Mouse (Mus musculus): ENCODE measurements around the gene Pla2g12b. TPM values are rescaled to one million over a fixed set of nuclear protein-coding genes. Genes with fewer than 3 reads are reported as not detected.

Gene Pla2g12b
- polyA plus RNA-seq, 1 experiment from 2014 or later: not detected

GRCm38 (mm10) chr10:59419516-59419915 is 16.1 kb downstream of the Pla2g12b start:
- ATAC-seq (ENCODE audit: low FRiP score): no peak
- H3K4me1 ChIP-seq: no peaks in the 10 kb centered on the region
- H3K27ac ChIP-seq: no peak overlapping the region
- WGBS: 92% methylated on average over 4 of the region's 4 CpGs
- no peak overlapping the region for H3K4me2 ChIP-seq (replicated peaks)
- H3K4me3 ChIP-seq: no peak overlapping the region
- H3K9ac ChIP-seq: no peak overlapping the region
- H3K27me3 ChIP-seq: no peaks in the 10 kb centered on the region
- H3K36me3 ChIP-seq: no peaks in the 10 kb centered on the region
- no peaks in the 10 kb centered on the region for H3K9me3 ChIP-seq (replicated peaks)

DNA sequence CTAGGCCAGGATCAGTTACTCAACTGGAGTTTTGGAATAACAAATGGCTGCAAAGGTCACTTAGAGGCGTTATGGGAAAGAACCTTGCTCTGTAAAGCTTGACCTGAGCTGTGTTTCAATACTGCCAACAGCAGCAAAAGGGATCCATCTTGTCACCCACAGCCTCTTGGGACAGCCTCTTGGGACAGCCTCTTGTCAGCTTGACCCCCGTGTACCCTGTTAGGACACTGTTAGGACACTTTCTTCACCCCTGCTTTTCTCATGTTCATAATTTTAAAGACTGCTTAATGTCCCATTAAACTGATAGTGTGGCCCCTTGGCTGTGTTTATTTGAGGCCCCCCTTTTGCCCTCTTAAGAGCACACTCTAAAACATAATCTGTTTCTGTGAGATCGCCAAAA is 21.0 kb downstream of the Pla2g12b start:
- WGBS: 79% methylated on average over 3 of the region's 3 CpGs
- no peak overlapping the region for H3K9ac ChIP-seq
- H3K27me3 ChIP-seq: no peaks in the 10 kb centered on the region
- H3K4me2 ChIP-seq (replicated peaks): no peak overlapping the region
- no peak overlapping the region for H3K27ac ChIP-seq
- no peak overlapping the region for H3K4me3 ChIP-seq
- no peak for ATAC-seq (ENCODE audit: low FRiP score)
- no peaks in the 10 kb centered on the region for H3K36me3 ChIP-seq
- H3K4me1 ChIP-seq: no peaks in the 10 kb centered on the region
- no peaks in the 10 kb centered on the region for H3K9me3 ChIP-seq (replicated peaks)

GRCm38 (mm10) chr10:59425369-59425768 is 21.9 kb downstream of the Pla2g12b start:
- H3K4me3 ChIP-seq: no peak overlapping the region
- H3K4me1 ChIP-seq: peaks cover 2% of the 10 kb centered on the region; the same call in 1 of the 2 replicates
- no peaks in the 10 kb centered on the region for H3K27me3 ChIP-seq
- H3K4me2 ChIP-seq (replicated peaks): no peak overlapping the region
- 93% methylated on average over 7 of the region's 7 CpGs for WGBS
- H3K36me3 ChIP-seq: no peaks in the 10 kb centered on the region
- H3K27ac ChIP-seq: no peak overlapping the region
- no peak overlapping the region for H3K9ac ChIP-seq
- ATAC-seq (ENCODE audit: low FRiP score): no peak
- H3K9me3 ChIP-seq (replicated peaks): no peaks in the 10 kb centered on the region

DNA sequence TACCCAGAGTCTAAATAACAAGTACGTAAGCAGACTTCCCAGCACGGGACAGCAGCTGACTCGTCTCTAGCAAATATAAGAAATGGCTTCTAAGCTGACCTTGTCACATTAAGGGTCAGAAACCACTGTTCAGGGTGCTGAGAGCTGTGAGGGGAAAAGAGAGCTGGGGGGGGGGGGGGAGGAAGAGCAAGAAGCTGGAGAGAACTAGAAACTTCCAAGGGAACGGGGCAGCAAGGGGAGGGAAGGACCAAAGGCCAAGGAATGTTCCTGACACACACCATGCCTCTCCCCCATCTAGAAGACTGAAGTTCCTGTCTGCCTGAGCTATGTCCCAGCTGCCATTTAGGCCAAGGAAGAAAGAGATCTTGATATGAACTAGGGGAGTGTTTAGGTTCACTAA is 22.9 kb downstream of the Pla2g12b start:
- no peak overlapping the region for H3K4me3 ChIP-seq
- H3K27me3 ChIP-seq: no peaks in the 10 kb centered on the region
- H3K4me1 ChIP-seq: peaks cover 6% of the 10 kb centered on the region; the same call in 1 of the 2 replicates
- WGBS: 69% methylated on average over 3 of the region's 4 CpGs
- no peaks in the 10 kb centered on the region for H3K9me3 ChIP-seq (replicated peaks)
- H3K4me2 ChIP-seq (replicated peaks): no peak overlapping the region
- no peak for ATAC-seq (ENCODE audit: low FRiP score)
- H3K9ac ChIP-seq: no peak overlapping the region
- H3K27ac ChIP-seq: no peak overlapping the region
- no peaks in the 10 kb centered on the region for H3K36me3 ChIP-seq

GRCm38 (mm10) chr10:59429448-59430135 is 26.1 kb downstream of the Pla2g12b start:
- no peaks in the 10 kb centered on the region for H3K36me3 ChIP-seq
- 82% methylated on average over 16 of the region's 16 CpGs for WGBS
- no peak for ATAC-seq (ENCODE audit: low FRiP score)
- H3K27me3 ChIP-seq: no peaks in the 10 kb centered on the region
- no peak overlapping the region for H3K4me3 ChIP-seq
- no peak overlapping the region for H3K27ac ChIP-seq
- H3K4me1 ChIP-seq: peaks cover 6% of the 10 kb centered on the region; the same call in 1 of the 2 replicates
- H3K9me3 ChIP-seq (replicated peaks): no peaks in the 10 kb centered on the region
- H3K4me2 ChIP-seq (replicated peaks): no peak overlapping the region
- no peak overlapping the region for H3K9ac ChIP-seq

DNA sequence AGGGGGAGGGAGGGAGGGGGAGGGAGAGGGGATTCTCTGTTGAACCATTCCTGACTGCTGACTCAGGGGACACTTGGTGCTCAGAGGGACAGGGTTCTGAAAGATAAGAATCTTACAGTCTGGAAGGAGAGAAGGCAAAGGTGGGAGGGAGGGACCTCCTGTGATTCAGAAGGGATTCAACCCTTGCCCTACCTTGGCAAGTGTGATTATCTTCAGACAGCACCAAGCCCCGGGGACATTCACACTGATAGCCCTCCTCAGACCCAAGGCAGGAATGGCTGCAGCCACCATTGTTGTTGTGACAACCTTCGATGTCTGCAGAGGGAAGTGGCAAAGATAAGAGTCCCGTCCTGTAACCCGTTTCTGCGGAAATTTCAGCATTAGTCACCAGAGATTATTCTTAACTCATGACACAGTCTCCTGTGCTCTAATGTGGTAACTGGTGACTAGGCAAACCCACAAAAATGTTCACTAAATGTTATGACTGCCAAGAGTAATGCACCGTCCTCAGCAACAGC is 27.3 kb downstream of the Pla2g12b start:
- H3K4me3 ChIP-seq: no peak overlapping the region
- no peak overlapping the region for H3K27ac ChIP-seq
- ATAC-seq (ENCODE audit: low FRiP score): no peak
- no peaks in the 10 kb centered on the region for H3K36me3 ChIP-seq
- no peak overlapping the region for H3K9ac ChIP-seq
- H3K4me2 ChIP-seq (replicated peaks): no peak overlapping the region
- no peaks in the 10 kb centered on the region for H3K9me3 ChIP-seq (replicated peaks)
- no peaks in the 10 kb centered on the region for H3K27me3 ChIP-seq
- WGBS: 70% methylated on average over 6 of the region's 6 CpGs
- H3K4me1 ChIP-seq: peaks cover 6% of the 10 kb centered on the region; the same call in 1 of the 2 replicates

- no peaks in the 10 kb centered on the region for H3K27me3 ChIP-seq
- no peak overlapping the region for H3K27ac ChIP-seq
- ATAC-seq (ENCODE audit: low FRiP score): no peak
- no peaks in the 10 kb centered on the region for H3K36me3 ChIP-seq
- 93% methylated on average over 18 of the region's 18 CpGs for WGBS
- no peak overlapping the region for H3K9ac ChIP-seq
- no peak overlapping the region for H3K4me2 ChIP-seq (replicated peaks)
- H3K4me1 ChIP-seq: peaks cover 3% of the 10 kb centered on the region; the same call in 1 of the 2 replicates
- no peaks in the 10 kb centered on the region for H3K9me3 ChIP-seq (replicated peaks)
- H3K4me3 ChIP-seq: no peak overlapping the region
Observed at GRCm38 (mm10) chr10:59435746-59436145, 32.3 kb downstream of the Pla2g12b start.

GRCm38 (mm10) chr10:59438651-59439050 is 35.2 kb downstream of the Pla2g12b start:
- Histone ChIP-seq H3K4me3 (no peak overlapping the region), H3K9me3 (replicated peaks) (no peaks in the 10 kb centered on the region), H3K4me1 (peaks cover 8% of the 10 kb centered on the region; the same call in 1 of the 2 replicates), H3K4me2 (replicated peaks) (no peak overlapping the region), H3K9ac (no peak overlapping the region), H3K27ac (no peak overlapping the region), H3K27me3 (no peaks in the 10 kb centered on the region), H3K36me3 (no peaks in the 10 kb centered on the region)
- 95% methylated on average over 12 of the region's 12 CpGs for WGBS
- no peak for ATAC-seq (ENCODE audit: low FRiP score)

GRCm38 (mm10) chr10:59439508-59439931 is 36.1 kb downstream of the Pla2g12b start:
- ATAC-seq (ENCODE audit: low FRiP score): no peak

DNA sequence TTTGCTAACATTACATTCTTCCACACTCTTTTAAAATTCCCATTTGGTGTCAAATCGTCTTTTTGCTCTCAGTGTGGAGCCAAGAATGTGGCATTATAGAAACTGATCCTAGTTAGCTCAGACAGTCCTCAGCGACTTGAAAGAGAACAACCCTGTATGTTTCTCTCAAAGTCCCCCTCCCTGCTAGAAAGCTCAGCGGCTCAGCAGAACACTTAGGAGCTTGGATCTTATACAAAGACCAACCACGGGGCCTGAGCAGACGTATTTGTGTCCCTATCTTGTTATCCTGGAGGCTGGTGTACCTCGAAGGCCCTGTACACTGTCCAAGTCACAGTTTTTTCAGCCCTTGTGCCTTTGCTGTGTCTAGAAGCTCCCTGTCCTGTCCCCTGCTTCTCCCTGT is 36.7 kb downstream of the Pla2g12b start:
- no peak for ATAC-seq (ENCODE audit: low FRiP score)

More at GRCm38 (mm10) chr10:59439508-59439931, 36.1 kb downstream of the Pla2g12b start:
- WGBS: 63% methylated on average over 5 of the region's 5 CpGs
- Histone ChIP-seq H3K27ac (no peak overlapping the region), H3K4me1 (peaks cover 9% of the 10 kb centered on the region), H3K9ac (no peak overlapping the region), H3K36me3 (no peaks in the 10 kb centered on the region), H3K9me3 (replicated peaks) (no peaks in the 10 kb centered on the region), H3K4me3 (no peak overlapping the region), H3K27me3 (no peaks in the 10 kb centered on the region), H3K4me2 (replicated peaks) (no peak overlapping the region)

DNA sequence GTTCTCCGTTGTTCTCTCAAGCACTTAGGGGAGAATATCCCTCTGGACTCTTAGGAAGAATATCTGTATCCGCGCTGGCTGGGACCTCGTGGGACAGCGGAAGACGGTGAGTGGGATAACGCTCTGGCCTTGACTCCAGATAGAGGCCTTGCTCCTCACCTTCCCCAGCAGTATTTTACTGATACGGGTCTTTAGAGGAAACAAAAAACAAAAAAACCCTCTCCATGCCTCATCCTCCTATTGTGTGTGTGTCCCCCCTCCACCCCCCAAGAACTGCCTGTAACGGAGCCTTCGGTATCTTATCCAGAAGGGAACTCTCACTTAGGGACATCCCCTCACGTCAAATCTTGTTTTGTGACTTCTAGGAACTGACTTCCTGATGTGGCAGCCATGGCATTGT is 38.3 kb downstream of the Pla2g12b start, which contains the start of gene Oit3:
Gene Oit3, minus strand, starts transcription at position 44 of the 400 bp plus-strand sequence.
- no peaks in the 10 kb centered on the region for H3K9me3 ChIP-seq (replicated peaks)

More for the DNA sequence above, 36.7 kb downstream of the Pla2g12b start:
- 53% methylated on average over 6 of the region's 6 CpGs for WGBS
- no peaks in the 10 kb centered on the region for H3K27me3 ChIP-seq
- H3K9me3 ChIP-seq (replicated peaks): no peaks in the 10 kb centered on the region
- H3K36me3 ChIP-seq: no peaks in the 10 kb centered on the region
- no peak overlapping the region for H3K4me2 ChIP-seq (replicated peaks)
- no peak overlapping the region for H3K27ac ChIP-seq
- H3K4me3 ChIP-seq: no peak overlapping the region
- H3K4me1 ChIP-seq: peaks cover 14% of the 10 kb centered on the region
- no peak overlapping the region for H3K9ac ChIP-seq

GRCm38 (mm10) chr10:59443212-59443611 is 39.8 kb downstream of the Pla2g12b start:
- no peaks in the 10 kb centered on the region for H3K9me3 ChIP-seq (replicated peaks)
- no peak overlapping the region for H3K4me3 ChIP-seq
- peaks cover 12% of the 10 kb centered on the region for H3K4me1 ChIP-seq
- H3K4me2 ChIP-seq (replicated peaks): no peak overlapping the region
- H3K9ac ChIP-seq: no peak overlapping the region
- 17% methylated on average over 7 of the region's 7 CpGs for WGBS
- H3K36me3 ChIP-seq: no peaks in the 10 kb centered on the region
- no peaks in the 10 kb centered on the region for H3K27me3 ChIP-seq
- H3K27ac ChIP-seq: no peak overlapping the region
- no peak for ATAC-seq (ENCODE audit: low FRiP score)

More for the DNA sequence above, 38.3 kb downstream of the Pla2g12b start, which contains the start of gene Oit3:
- no peaks in the 10 kb centered on the region for H3K27me3 ChIP-seq
- H3K9ac ChIP-seq: no peak within 1 kb of the TSS
- H3K36me3 ChIP-seq: no peaks in the 10 kb centered on the region
- no peak within 1 kb of the TSS for H3K4me3 ChIP-seq
- ATAC-seq (ENCODE audit: low FRiP score): no peak
- WGBS: 81% methylated on average over 11 of the region's 11 CpGs
- no peak within 1 kb of the TSS for H3K27ac ChIP-seq
- H3K4me1 ChIP-seq: peaks cover 14% of the 10 kb centered on the region
- no peak within 1 kb of the TSS for H3K4me2 ChIP-seq (replicated peaks)

DNA sequence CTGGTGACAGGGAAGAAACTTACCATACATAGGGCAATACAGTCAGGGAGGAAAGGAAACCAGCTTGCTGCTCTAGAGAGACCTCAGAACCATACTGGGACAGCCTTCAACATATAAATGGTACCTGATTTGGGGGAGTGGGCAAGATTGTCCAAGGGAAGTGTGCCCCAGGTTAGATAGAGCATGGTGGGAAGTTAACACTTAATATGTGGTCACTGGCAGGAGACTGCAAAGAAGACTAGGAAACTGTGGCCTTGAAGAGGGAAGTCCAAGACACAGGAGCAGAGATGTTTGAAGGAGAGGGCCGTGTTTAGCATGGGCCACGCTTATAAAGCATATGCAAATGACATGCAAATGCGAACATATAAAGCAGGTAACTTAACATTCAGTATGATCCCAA is 40.6 kb downstream of the Pla2g12b start:
- Histone ChIP-seq H3K9me3 (replicated peaks) (no peaks in the 10 kb centered on the region), H3K4me1 (peaks cover 12% of the 10 kb centered on the region), H3K27ac (no peak overlapping the region), H3K27me3 (no peaks in the 10 kb centered on the region), H3K9ac (no peak overlapping the region), H3K4me2 (replicated peaks) (no peak overlapping the region), H3K36me3 (no peaks in the 10 kb centered on the region), H3K4me3 (no peak overlapping the region)
- 56% methylated on average over 3 of the region's 3 CpGs for WGBS
- no peak for ATAC-seq (ENCODE audit: low FRiP score)
